Mouse (Mus musculus) CH12F3 (cell line): ENCODE results near the gene Ptprn2.

Experiments used
- in situ Hi-C: fragments of 300-500 bp; cut with MboI; formaldehyde crosslinking; loops from 2 replicates; pipeline ENCODE4 v1.14.3; 2020; ENCODE audit warnings: low sequenced_read_pairs

The Ptprn2 gene

DNA sequence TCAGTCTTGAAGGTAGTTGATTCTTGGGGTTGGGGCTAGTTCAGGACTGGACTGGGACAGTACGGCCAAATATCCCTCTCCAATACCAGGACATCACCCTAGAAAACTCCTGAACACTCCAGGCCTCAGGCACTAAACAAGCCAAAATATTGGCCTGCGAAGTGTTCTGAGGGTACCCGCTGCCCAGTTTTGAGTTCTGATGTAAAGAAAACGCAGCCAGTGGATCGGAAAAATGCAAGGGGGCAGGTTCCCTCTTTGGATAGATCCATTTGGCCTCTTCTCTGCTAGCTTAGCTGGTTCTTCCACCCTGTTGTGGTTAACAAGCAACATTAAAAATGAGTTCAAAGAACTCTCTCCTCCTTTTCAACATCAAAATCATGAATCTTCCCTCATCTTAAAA is 670.7 kb downstream of the Ptprn2 start:
- in situ Hi-C loops, result no loop called here

DNA sequence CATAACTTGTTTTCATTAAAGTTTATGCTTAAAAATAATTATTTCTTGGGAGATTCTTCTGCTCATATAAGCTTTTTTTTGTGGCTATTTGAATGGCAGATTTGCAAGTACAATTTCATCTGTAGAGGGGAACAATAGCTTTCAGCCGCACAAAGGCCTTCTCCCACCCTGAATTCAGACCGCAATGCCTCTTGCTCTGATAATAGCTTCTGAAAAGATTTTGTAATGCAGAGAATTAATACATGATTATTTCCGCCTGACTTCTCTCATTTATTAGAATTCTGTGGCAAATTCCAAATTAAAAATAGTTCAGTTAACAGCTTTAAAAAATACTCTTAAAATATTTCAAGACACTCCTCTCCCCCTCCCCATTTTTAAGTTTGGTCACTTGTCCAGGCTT is 671.3 kb downstream of the Ptprn2 start:
- in situ Hi-C loops, result no loop called here

DNA sequence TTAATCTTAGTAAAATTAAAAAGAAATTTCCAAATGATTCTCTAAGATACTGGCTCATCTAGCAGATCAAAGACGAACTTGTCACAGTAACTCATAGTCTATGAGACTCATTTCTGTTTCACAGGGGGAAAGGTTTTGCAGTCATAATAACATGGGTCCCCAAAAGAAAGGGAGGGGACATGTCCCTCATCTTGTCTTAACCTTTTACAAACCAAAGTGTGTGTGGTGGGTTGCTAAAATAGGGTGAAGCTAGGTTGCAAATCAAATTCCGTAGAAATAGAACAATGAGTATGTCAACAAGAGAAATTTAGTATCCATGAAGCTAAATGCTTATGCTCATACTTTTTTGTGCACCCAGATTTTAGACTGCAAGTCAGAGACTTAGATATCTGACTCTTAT is 671.7 kb downstream of the Ptprn2 start:
- in situ Hi-C loops, result no loop called here

GRCm38 (mm10) chr12:117157660-117158386 is 672.3 kb downstream of the Ptprn2 start:
- in situ Hi-C loops, result no loop called here

- in situ Hi-C loops, result no loop called here
These were observed 673.6 kb downstream of the Ptprn2 start for GRCm38 (mm10) chr12:117158950-117159668.

GRCm38 (mm10) chr12:117159669-117160210 is 674.2 kb downstream of the Ptprn2 start:
- in situ Hi-C loops, result no loop called here

DNA sequence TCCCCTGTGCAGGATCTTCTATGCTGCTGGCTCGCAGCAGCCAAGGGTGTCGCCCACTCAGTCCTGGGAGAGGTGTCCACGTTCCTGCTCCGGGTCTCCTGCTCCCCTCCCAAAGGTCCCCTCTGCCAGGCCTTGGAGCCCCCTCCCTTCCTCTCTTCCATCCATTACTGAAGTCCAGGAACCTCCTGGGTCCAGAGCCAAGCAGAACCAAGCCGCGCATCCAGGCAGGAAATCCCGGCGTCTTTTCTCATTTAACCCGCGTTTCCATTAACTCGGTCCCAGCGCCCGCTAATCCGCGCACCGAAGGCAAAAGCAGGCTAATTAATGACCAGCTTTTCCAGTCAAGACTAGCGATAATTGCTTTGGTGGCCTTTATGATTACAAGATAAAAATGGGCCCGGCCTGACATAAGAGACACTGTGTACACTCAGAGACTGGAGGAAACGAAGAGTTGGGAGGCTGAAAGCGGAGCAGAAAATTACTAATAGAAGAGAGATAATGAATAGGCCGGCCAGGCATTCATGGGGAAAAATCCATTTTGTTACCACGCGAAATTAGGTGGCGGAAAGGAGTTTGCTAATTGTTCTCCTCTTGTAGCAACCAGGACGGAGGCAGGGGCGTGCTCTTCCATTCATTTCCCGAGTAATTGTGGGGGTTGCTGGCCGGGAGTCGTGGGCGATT is 674.8 kb downstream of the Ptprn2 start:
- in situ Hi-C loops, result no loop called here

GRCm38 (mm10) chr12:117162180-117162579 is 676.7 kb downstream of the Ptprn2 start:
- in situ Hi-C loops, result no loop called here

- in situ Hi-C loops, result no loop called here
These were observed 678.3 kb downstream of the Ptprn2 start for GRCm38 (mm10) chr12:117163789-117164188.

GRCm38 (mm10) chr12:117166266-117166665 is 680.7 kb downstream of the Ptprn2 start:
- in situ Hi-C loops, result no loop called here

GRCm38 (mm10) chr12:117169670-117170069 is 684.1 kb downstream of the Ptprn2 start:
- in situ Hi-C loops, result no loop called here

DNA sequence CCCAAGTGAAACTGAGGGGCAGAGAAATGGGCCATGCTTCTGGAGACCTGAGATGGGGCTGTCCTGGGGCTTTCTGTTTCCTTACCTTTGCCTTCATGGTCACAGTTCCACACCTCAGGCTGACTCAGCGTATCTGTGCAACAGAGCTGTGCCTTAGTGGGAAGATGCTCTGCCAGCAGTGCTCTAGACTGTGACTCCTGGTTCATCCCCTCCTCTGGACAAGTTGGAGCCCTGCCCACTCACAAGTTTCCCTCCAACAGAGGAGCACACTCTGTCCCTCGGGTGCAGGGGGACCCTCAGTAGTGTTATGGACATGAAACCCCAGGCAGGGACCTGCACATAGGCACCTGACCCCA is 687.0 kb downstream of the Ptprn2 start:
- in situ Hi-C loops, result no loop called here

DNA sequence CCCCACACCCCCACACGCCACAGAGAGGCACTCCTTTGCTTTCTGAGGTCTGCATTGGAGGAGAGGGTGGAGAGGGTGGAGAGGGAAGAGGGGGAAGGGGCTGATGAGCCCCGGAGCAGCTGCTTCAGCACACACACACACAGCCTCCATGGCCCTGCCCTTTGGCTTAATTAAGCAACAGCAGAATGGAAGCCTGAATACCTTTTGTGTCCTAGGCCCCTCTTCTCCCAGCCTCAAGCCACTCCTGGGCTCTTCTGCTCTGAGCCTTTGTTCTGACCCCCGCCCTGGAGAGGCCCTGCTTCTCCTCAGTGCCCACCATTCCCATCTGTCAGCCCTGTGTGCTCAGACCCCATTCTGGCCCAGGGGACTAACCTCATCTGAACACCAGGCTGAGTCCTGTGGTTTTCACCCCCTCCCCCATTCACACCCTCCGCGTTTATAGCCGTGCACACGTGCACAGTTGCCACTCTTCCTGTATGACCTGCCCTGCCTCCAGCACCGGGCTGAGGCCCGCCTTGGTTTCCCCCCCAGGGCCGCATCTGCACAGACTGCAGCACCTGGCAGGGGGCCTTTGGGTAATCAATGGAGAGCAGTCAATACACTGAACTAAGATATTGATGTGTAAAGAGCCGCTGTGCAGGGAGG is 687.5 kb downstream of the Ptprn2 start:
- in situ Hi-C loops, result no loop called here

GRCm38 (mm10) chr12:117174189-117174588 is 688.7 kb downstream of the Ptprn2 start:
- in situ Hi-C loops, result no loop called here

DNA sequence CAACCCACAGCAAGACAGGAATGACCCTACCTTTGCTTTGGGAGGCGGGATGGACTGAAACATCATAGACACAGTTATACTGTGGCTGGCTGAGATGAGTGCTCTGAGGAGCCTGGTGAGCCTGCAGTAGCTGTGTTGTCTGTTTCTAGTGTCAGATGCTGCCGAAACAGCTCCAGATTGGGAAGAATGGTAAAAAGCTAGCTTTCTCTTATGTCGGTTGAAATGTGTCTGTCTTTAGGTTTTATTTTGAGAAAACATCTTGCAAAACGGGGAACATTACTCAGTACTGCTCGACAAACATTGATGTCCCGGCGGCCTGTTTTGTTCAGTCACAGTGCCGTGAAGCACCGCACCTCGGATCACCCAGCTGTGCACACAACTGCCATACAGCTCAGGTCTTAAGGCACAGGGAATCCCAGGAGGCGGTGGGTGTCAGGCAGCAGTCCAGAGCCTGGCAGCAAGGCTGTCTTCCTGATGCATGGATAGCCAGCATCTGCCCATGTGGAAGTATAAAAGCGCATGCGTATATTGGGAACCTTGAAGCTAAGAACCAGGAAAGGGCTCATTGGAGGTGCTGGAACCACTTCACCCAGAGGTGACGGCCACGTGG is 689.7 kb downstream of the Ptprn2 start:
- in situ Hi-C loops, result no loop called here

DNA sequence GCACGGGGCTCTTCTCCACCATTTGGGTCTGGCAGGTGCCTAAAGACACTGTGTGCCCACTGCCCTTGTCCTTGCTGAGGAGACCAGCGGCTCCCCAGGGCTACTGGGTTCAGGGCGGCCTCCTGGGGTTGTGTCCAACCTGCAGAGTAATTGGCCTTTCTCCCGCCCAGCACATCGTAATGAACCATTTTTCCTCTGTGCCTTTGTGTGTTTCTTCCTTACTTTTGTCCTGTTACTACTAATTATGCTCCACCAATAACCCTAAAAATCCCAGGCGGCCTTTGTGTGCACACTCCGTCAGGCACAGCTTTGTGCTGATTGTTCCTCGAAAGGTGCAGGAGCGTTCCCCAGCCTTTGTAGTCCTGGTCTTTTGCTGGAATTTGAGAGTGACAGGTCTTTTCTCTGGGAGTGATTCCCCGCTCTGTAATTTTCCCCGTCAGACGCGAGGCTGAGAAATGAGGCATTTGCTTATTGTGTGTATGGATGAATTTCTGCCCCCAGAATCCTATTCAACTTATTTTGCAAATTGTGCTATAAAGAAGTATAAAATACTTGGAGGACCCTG is 690.8 kb downstream of the Ptprn2 start:
- in situ Hi-C loops, result no loop called here

- in situ Hi-C loops, result no loop called here
These were observed 701.6 kb downstream of the Ptprn2 start for GRCm38 (mm10) chr12:117187167-117187566.

DNA sequence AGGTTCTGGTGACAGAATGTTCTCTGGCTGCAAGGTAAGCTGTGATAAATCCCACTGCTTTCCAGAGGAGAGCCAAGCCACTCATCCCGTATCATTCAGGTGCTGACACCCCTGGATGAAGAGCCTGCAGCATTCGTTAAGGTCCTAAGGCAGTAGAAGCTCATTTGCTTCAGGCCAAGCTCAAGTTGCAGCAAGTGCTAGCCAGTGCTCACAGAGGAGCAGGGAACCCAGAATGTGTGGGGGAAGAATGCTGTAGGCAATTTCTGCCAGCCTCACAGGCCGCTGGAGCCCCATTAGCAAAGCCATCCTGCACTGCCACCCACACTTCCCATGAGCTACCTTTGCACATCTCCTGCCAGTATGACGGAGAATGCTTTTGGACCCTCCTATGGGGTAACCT is 706.5 kb downstream of the Ptprn2 start:
- in situ Hi-C loops, result no loop called here

GRCm38 (mm10) chr12:117196721-117197425 is 711.4 kb downstream of the Ptprn2 start:
- in situ Hi-C loops, result no loop called here

GRCm38 (mm10) chr12:117198093-117198492 is 712.6 kb downstream of the Ptprn2 start:
- in situ Hi-C loops, result no loop called here
